Mouse (Mus musculus): ENCODE measurements around the gene Tnk2. TPM values are rescaled to one million over a fixed set of nuclear protein-coding genes. Genes with fewer than 3 reads are reported as not detected.

The Tnk2 gene
- polyA plus RNA-seq, 1 experiment from 2014 or later = 24.2 TPM

- H3K9me3 ChIP-seq = no peaks in the 10 kb centered on the region
- peaks cover 58% of the 10 kb centered on the region for H3K4me1 ChIP-seq
- H3K36me3 ChIP-seq (replicated peaks) = no peaks in the 10 kb centered on the region
- no peaks in the 10 kb centered on the region for H3K27me3 ChIP-seq (replicated peaks)
- ATAC-seq (replicated peaks) = no peak
- WGBS = 51% methylated on average over 9 of the region's 9 CpGs
- H3K9ac ChIP-seq = no peak overlapping the region
- H3K4me2 ChIP-seq = no peak overlapping the region
- 0 out of 2 replicates have a peak overlapping the region, but pooled peaks have one; percentile 0 for H3K27ac ChIP-seq
- no peak overlapping the region for H3K4me3 ChIP-seq
Observed at GRCm38 (mm10) chr16:32663231-32663858, 19.7 kb downstream of the Tnk2 start.

GRCm38 (mm10) chr16:32664211-32664610 lies 20.5 kb downstream of the Tnk2 start:
- Histone ChIP-seq H3K4me2 (no peak overlapping the region), H3K27me3 (replicated peaks) (no peaks in the 10 kb centered on the region), H3K27ac (no peak overlapping the region), H3K36me3 (replicated peaks) (no peaks in the 10 kb centered on the region), H3K9ac (no peak overlapping the region), H3K4me3 (no peak overlapping the region), H3K4me1 (peaks cover 51% of the 10 kb centered on the region), H3K9me3 (no peaks in the 10 kb centered on the region)
- WGBS = 87% methylated on average over 2 of the region's 2 CpGs
- ATAC-seq (replicated peaks) = no peak

GRCm38 (mm10) chr16:32665851-32666665 lies 22.4 kb downstream of the Tnk2 start:
- no peak overlapping the region for H3K4me2 ChIP-seq
- H3K4me3 ChIP-seq = no peak overlapping the region
- 45% methylated on average over 11 of the region's 11 CpGs for WGBS
- no peaks in the 10 kb centered on the region for H3K27me3 ChIP-seq (replicated peaks)
- peaks cover 32% of the 10 kb centered on the region for H3K4me1 ChIP-seq
- peaks cover 7% of the 10 kb centered on the region; the same call in 1 of the 2 replicates for H3K36me3 ChIP-seq (replicated peaks)
- H3K27ac ChIP-seq = peak overlapping the region; percentile 20; the same call in 1 of the 2 replicates
- no peak for ATAC-seq (replicated peaks)
- H3K9ac ChIP-seq = no peak overlapping the region
- no peaks in the 10 kb centered on the region for H3K9me3 ChIP-seq

- no peak overlapping the region for H3K9ac ChIP-seq
- H3K36me3 ChIP-seq (replicated peaks) = peaks cover 14% of the 10 kb centered on the region; the same call in 1 of the 2 replicates
- no peak for ATAC-seq (replicated peaks)
- H3K4me2 ChIP-seq = no peak overlapping the region
- H3K9me3 ChIP-seq = no peaks in the 10 kb centered on the region
- H3K27me3 ChIP-seq (replicated peaks) = no peaks in the 10 kb centered on the region
- 64% methylated on average over 9 of the region's 9 CpGs for WGBS
- H3K4me3 ChIP-seq = no peak overlapping the region
- H3K27ac ChIP-seq = no peak overlapping the region
- H3K4me1 ChIP-seq = peaks cover 24% of the 10 kb centered on the region
Observed at GRCm38 (mm10) chr16:32666671-32667551, 23.2 kb downstream of the Tnk2 start.

GRCm38 (mm10) chr16:32667552-32667872 lies 23.8 kb downstream of the Tnk2 start:
- no peaks in the 10 kb centered on the region for H3K27me3 ChIP-seq (replicated peaks)
- no peak overlapping the region for H3K4me3 ChIP-seq
- 78% methylated on average over 3 of the region's 3 CpGs for WGBS
- peaks cover 21% of the 10 kb centered on the region for H3K4me1 ChIP-seq
- no peak overlapping the region for H3K4me2 ChIP-seq
- peaks cover 17% of the 10 kb centered on the region for H3K36me3 ChIP-seq (replicated peaks)
- H3K9ac ChIP-seq = no peak overlapping the region
- H3K9me3 ChIP-seq = no peaks in the 10 kb centered on the region
- no peak overlapping the region for H3K27ac ChIP-seq
- ATAC-seq (replicated peaks) = no peak

GRCm38 (mm10) chr16:32668030-32668429 lies 24.4 kb downstream of the Tnk2 start:
- Histone ChIP-seq H3K4me3 (no peak overlapping the region), H3K9me3 (no peaks in the 10 kb centered on the region), H3K4me2 (no peak overlapping the region), H3K27me3 (replicated peaks) (no peaks in the 10 kb centered on the region), H3K36me3 (replicated peaks) (peaks cover 17% of the 10 kb centered on the region), H3K9ac (no peak overlapping the region), H3K4me1 (peaks cover 21% of the 10 kb centered on the region), H3K27ac (no peak overlapping the region)
- 69% methylated on average over 10 of the region's 10 CpGs for WGBS
- ATAC-seq (replicated peaks) = no peak

- Histone ChIP-seq H3K27ac (no peak overlapping the region), H3K27me3 (replicated peaks) (no peaks in the 10 kb centered on the region), H3K9ac (no peak overlapping the region), H3K4me3 (no peak overlapping the region), H3K4me2 (no peak overlapping the region), H3K36me3 (replicated peaks) (peaks cover 17% of the 10 kb centered on the region), H3K9me3 (no peaks in the 10 kb centered on the region), H3K4me1 (peaks cover 18% of the 10 kb centered on the region)
- no peak for ATAC-seq (replicated peaks)
- WGBS = 76% methylated on average over 4 of the region's 4 CpGs
Observed at GRCm38 (mm10) chr16:32668472-32668871, 24.8 kb downstream of the Tnk2 start.

GRCm38 (mm10) chr16:32669243-32669642 lies 25.6 kb downstream of the Tnk2 start:
- no peaks in the 10 kb centered on the region for H3K27me3 ChIP-seq (replicated peaks)
- no peak for ATAC-seq (replicated peaks)
- no peak overlapping the region for H3K9ac ChIP-seq
- H3K9me3 ChIP-seq = no peaks in the 10 kb centered on the region
- WGBS = 85% methylated on average over 10 of the region's 10 CpGs
- no peak overlapping the region for H3K4me3 ChIP-seq
- peaks cover 15% of the 10 kb centered on the region; the same call in 1 of the 2 replicates for H3K4me1 ChIP-seq
- H3K36me3 ChIP-seq (replicated peaks) = peaks cover 17% of the 10 kb centered on the region
- no peak overlapping the region for H3K27ac ChIP-seq
- H3K4me2 ChIP-seq = no peak overlapping the region

- Histone ChIP-seq H3K4me3 (no peak overlapping the region), H3K27me3 (replicated peaks) (no peaks in the 10 kb centered on the region), H3K4me1 (peaks cover 13% of the 10 kb centered on the region; the same call in 1 of the 2 replicates), H3K9me3 (no peaks in the 10 kb centered on the region), H3K9ac (no peak overlapping the region), H3K27ac (no peak overlapping the region), H3K36me3 (replicated peaks) (peaks cover 24% of the 10 kb centered on the region), H3K4me2 (no peak overlapping the region)
- 89% methylated on average over 10 of the region's 10 CpGs for WGBS
- no peak for ATAC-seq (replicated peaks)
Observed at GRCm38 (mm10) chr16:32670354-32671124, 26.9 kb downstream of the Tnk2 start.

- Histone ChIP-seq H3K36me3 (replicated peaks) (peaks cover 30% of the 10 kb centered on the region), H3K27ac (no peak overlapping the region), H3K4me2 (no peak overlapping the region), H3K27me3 (replicated peaks) (no peaks in the 10 kb centered on the region), H3K4me1 (peaks cover 6% of the 10 kb centered on the region; the same call in 1 of the 2 replicates), H3K4me3 (no peak overlapping the region), H3K9ac (no peak overlapping the region), H3K9me3 (no peaks in the 10 kb centered on the region)
- 92% methylated on average over 13 of the region's 13 CpGs for WGBS
- no peak for ATAC-seq (replicated peaks)
Observed at GRCm38 (mm10) chr16:32671206-32671887, 27.7 kb downstream of the Tnk2 start.

- Histone ChIP-seq H3K27ac (no peak overlapping the region), H3K4me2 (no peak overlapping the region), H3K36me3 (replicated peaks) (peaks cover 35% of the 10 kb centered on the region), H3K27me3 (replicated peaks) (no peaks in the 10 kb centered on the region), H3K9ac (no peak overlapping the region), H3K4me3 (no peak overlapping the region), H3K4me1 (no peaks in the 10 kb centered on the region; the same call in 1 of the 2 replicates), H3K9me3 (no peaks in the 10 kb centered on the region)
- ATAC-seq (replicated peaks) = no peak
- 95% methylated on average over 7 of the region's 7 CpGs for WGBS
Observed at GRCm38 (mm10) chr16:32672250-32672649, 28.6 kb downstream of the Tnk2 start.

Measured in midbrain, embryonic 15.5 days (tissue).